Mouse (Mus musculus): ENCODE data around the gene Dner. TPM values are rescaled to one million over a fixed set of nuclear protein-coding genes. Genes with fewer than 3 reads are reported as not detected.

Dner gene
- 0.18 and 0.29 TPM in 2 replicates for polyA plus RNA-seq (2015; fragmentation: Nextera tagmentation; extraction: Ambion mirVana)

GRCm38 (mm10) chr1:84695517-84696411 is at the start of gene Dner:
TSS of gene Dner (minus strand) at chr1:84696221.

GRCm38 (mm10) chr1:84363967-84364366 is 332.1 kb downstream of the Dner start, which contains the start of gene Pid1:
TSS of gene Pid1 (minus strand) at chr1:84364180.

Other genes with a start within 250 kb of the Dner start
- gene Fbxo36, start 143.6 kb upstream of the Dner start, polyA plus RNA-seq (2015; fragmentation: Nextera tagmentation; extraction: Ambion mirVana) = 7.3 and 8.0 TPM in 2 replicates
- gene Trip12, start 144.3 kb upstream of the Dner start, polyA plus RNA-seq (2015; fragmentation: Nextera tagmentation; extraction: Ambion mirVana) = 39.7 and 40.5 TPM in 2 replicates
- 0.37 and 0.53 TPM in 2 replicates for gene Slc16a14, start 238.9 kb upstream of the Dner start, polyA plus RNA-seq (2015; fragmentation: Nextera tagmentation; extraction: Ambion mirVana)

Data from spleen, postnatal 0 days (tissue).